Mouse (Mus musculus): ENCODE results near the gene Zfand2a. TPM values are rescaled to one million over a fixed set of nuclear protein-coding genes. Genes with fewer than 3 reads are reported as not detected.

Zfand2a gene
- polyA plus RNA-seq, 1 experiment = 6.9 TPM

- Histone ChIP-seq H3K27ac (ENCODE audit: control insufficient read depth, insufficient read depth, low read depth, low read length, poor library complexity) (no peak overlapping the region), H3K4me1 (ENCODE audit: control insufficient read depth, insufficient read depth, low read length) (peaks cover under 1% of the 10 kb centered on the region), H3K4me3 (replicated peaks; ENCODE audit: control insufficient read depth, low read depth, low read length) (no peak overlapping the region)
- 75% methylated on average over 9 of the region's 9 CpGs for WGBS
- TF ChIP-seq CTCF (IDR thresholded peaks at IDR 0.05; ENCODE audit: control insufficient read depth, insufficient read depth, low read length) (no peak), POLR2A (IDR thresholded peaks at IDR 0.05; ENCODE audit: borderline replicate concordance, control insufficient read depth, low read depth, low read length) (no peak)
These were observed 50.3 kb downstream of the Zfand2a start for GRCm38 (mm10) chr5:139433842-139434568.

- H3K27ac ChIP-seq (ENCODE audit: control insufficient read depth, insufficient read depth, low read depth, low read length, poor library complexity) = no peak overlapping the region
- no peak for TF ChIP-seq CTCF (IDR thresholded peaks at IDR 0.05; ENCODE audit: control insufficient read depth, insufficient read depth, low read length)
- TF ChIP-seq POLR2A (IDR thresholded peaks at IDR 0.05; ENCODE audit: borderline replicate concordance, control insufficient read depth, low read depth, low read length) = no peak
- WGBS = 60% methylated on average over 7 of the region's 7 CpGs
These were observed 51.4 kb downstream of the Zfand2a start for GRCm38 (mm10) chr5:139432747-139433508.

DNA sequence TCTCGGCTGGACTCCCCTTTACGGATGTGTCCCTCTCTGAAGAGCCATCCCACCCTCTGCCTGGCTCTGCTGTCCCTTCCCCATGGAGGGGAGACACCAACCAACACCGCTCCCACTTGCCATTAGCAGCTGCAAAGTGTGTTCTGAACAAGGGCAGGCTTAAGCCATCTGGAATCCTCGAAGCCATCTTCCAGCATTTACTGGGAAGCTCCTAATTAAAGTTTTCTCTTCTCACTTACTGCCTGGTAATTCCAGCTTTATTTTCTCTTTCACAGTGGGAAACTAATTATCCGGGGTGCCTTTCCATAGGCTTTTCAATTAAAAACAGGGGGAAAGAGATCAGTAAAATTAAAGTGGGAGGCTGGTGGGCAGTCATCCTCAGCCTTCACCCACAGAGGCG is 52.0 kb downstream of the Zfand2a start:
- TF ChIP-seq POLR2A (IDR thresholded peaks at IDR 0.05; ENCODE audit: borderline replicate concordance, control insufficient read depth, low read depth, low read length) (no peak), CTCF (IDR thresholded peaks at IDR 0.05; ENCODE audit: control insufficient read depth, insufficient read depth, low read length) (no peak)
- Histone ChIP-seq H3K27ac (ENCODE audit: control insufficient read depth, insufficient read depth, low read depth, low read length, poor library complexity) (no peak overlapping the region), H3K4me3 (replicated peaks; ENCODE audit: control insufficient read depth, low read depth, low read length) (no peak overlapping the region), H3K4me1 (ENCODE audit: control insufficient read depth, insufficient read depth, low read length) (no peaks in the 10 kb centered on the region; the same call in 1 of the 2 replicates)
- WGBS = 78% methylated on average over 6 of the region's 6 CpGs

More at GRCm38 (mm10) chr5:139432747-139433508, 51.4 kb downstream of the Zfand2a start:
- Histone ChIP-seq H3K4me1 (ENCODE audit: control insufficient read depth, insufficient read depth, low read length) (no peaks in the 10 kb centered on the region; the same call in 1 of the 2 replicates), H3K4me3 (replicated peaks; ENCODE audit: control insufficient read depth, low read depth, low read length) (no peak overlapping the region)

GRCm38 (mm10) chr5:139429818-139430341 is 54.5 kb downstream of the Zfand2a start:
- Histone ChIP-seq H3K4me1 (ENCODE audit: control insufficient read depth, insufficient read depth, low read length) (no peaks in the 10 kb centered on the region; the same call in 1 of the 2 replicates), H3K27ac (ENCODE audit: control insufficient read depth, insufficient read depth, low read depth, low read length, poor library complexity) (no peak overlapping the region), H3K4me3 (replicated peaks; ENCODE audit: control insufficient read depth, low read depth, low read length) (no peak overlapping the region)
- TF ChIP-seq POLR2A (IDR thresholded peaks at IDR 0.05; ENCODE audit: borderline replicate concordance, control insufficient read depth, low read depth, low read length) (no peak), CTCF (IDR thresholded peaks at IDR 0.05; ENCODE audit: control insufficient read depth, insufficient read depth, low read length) (no peak)
- 31% methylated on average over 12 of the region's 12 CpGs for WGBS

- TF ChIP-seq POLR2A (IDR thresholded peaks at IDR 0.05; ENCODE audit: borderline replicate concordance, control insufficient read depth, low read depth, low read length) (no peak), CTCF (IDR thresholded peaks at IDR 0.05; ENCODE audit: control insufficient read depth, insufficient read depth, low read length) (no peak)
- Histone ChIP-seq H3K4me3 (replicated peaks; ENCODE audit: control insufficient read depth, low read depth, low read length) (no peak overlapping the region), H3K4me1 (ENCODE audit: control insufficient read depth, insufficient read depth, low read length) (no peaks in the 10 kb centered on the region), H3K27ac (ENCODE audit: control insufficient read depth, insufficient read depth, low read depth, low read length, poor library complexity) (no peak overlapping the region)
- WGBS = 64% methylated on average over 9 of the region's 9 CpGs
These were observed 56.4 kb downstream of the Zfand2a start for GRCm38 (mm10) chr5:139427989-139428388.

GRCm38 (mm10) chr5:139427001-139427400 is 57.3 kb downstream of the Zfand2a start:
- TF ChIP-seq CTCF (IDR thresholded peaks at IDR 0.05; ENCODE audit: control insufficient read depth, insufficient read depth, low read length) (no peak), POLR2A (IDR thresholded peaks at IDR 0.05; ENCODE audit: borderline replicate concordance, control insufficient read depth, low read depth, low read length) (no peak)
- 90% methylated on average over 9 of the region's 9 CpGs for WGBS
- Histone ChIP-seq H3K27ac (ENCODE audit: control insufficient read depth, insufficient read depth, low read depth, low read length, poor library complexity) (no peak overlapping the region), H3K4me3 (replicated peaks; ENCODE audit: control insufficient read depth, low read depth, low read length) (no peak overlapping the region), H3K4me1 (ENCODE audit: control insufficient read depth, insufficient read depth, low read length) (no peaks in the 10 kb centered on the region)

- Histone ChIP-seq H3K27ac (ENCODE audit: control insufficient read depth, insufficient read depth, low read depth, low read length, poor library complexity) (no peak overlapping the region), H3K4me1 (ENCODE audit: control insufficient read depth, insufficient read depth, low read length) (no peaks in the 10 kb centered on the region), H3K4me3 (replicated peaks; ENCODE audit: control insufficient read depth, low read depth, low read length) (no peak overlapping the region)
- TF ChIP-seq CTCF (IDR thresholded peaks at IDR 0.05; ENCODE audit: control insufficient read depth, insufficient read depth, low read length) (no peak), POLR2A (IDR thresholded peaks at IDR 0.05; ENCODE audit: borderline replicate concordance, control insufficient read depth, low read depth, low read length) (no peak)
- WGBS = 80% methylated on average over 9 of the region's 9 CpGs
These were observed 59.2 kb downstream of the Zfand2a start for GRCm38 (mm10) chr5:139425198-139425597.
